Mouse (Mus musculus): Measurements from ENCODE around the gene Grb2.

The Grb2 gene

GRCm38 (mm10) chr11:115654128-115654527, 54.3 kb downstream of the Grb2 start:
- in situ Hi-C loops (cut with MboI; ENCODE audit: unreplicated experiment in 2 of 2): no loop called here

- in situ Hi-C loops (cut with MboI; ENCODE audit: unreplicated experiment in 2 of 2): no loop called here
Observed at GRCm38 (mm10) chr11:115653194-115653593, 55.2 kb downstream of the Grb2 start.

DNA sequence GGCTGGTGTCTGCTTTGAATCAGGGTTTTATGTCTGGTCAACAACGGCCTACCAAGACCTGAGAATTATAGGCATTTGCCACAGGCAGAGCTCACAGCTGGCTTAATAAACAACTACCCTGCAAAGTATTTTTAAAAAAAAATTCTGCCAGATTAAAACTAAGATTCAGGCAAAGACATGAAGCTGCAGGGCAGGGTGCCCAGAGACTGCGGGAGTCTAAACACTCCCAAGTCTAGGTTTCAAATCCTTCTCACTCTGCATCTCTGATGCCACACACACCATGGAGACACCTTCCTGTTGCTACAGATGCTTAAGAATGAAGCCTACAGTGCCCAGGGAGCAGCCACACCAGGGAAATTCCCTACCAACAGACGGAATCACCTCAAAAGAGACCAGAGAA, 56.7 kb downstream of the Grb2 start:
- in situ Hi-C loops (cut with MboI; ENCODE audit: unreplicated experiment in 2 of 2): no loop called here

GRCm38 (mm10) chr11:115649706-115650105, 58.7 kb downstream of the Grb2 start:
- in situ Hi-C loops (cut with MboI; ENCODE audit: unreplicated experiment in 2 of 2): loop anchor here in 1 of 2 experiments (5.0 to 10.0 kb wide), 2 partner anchors 68 to 165 kb away; partner anchors contain the start of genes Caskin2 and Tsen54

DNA sequence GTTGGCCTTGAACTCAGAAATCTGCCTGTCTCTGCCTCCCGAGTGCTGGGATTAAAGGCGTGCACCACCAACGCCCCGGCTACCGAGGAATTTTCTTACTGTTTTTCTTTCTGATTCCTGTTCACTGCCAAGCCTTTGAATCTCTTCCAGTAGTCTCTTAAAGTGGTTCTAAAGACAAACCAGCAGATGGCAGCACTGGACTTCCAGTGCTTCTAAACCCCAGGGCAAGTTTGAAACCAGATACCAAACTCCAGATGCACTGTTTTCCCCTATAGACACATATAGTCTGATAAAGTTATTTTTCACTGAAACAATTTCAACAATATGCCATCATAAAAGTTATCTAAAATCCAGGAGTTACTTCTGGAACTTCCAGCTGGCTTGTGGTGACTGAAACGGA, 60.9 kb downstream of the Grb2 start:
- in situ Hi-C loops (cut with MboI; ENCODE audit: unreplicated experiment in 2 of 2): loop anchor here in 1 of 2 experiments (5.0 to 10.0 kb wide), 2 partner anchors 70 to 167 kb away; partner anchors contain the start of genes Caskin2 and Tsen54

DNA sequence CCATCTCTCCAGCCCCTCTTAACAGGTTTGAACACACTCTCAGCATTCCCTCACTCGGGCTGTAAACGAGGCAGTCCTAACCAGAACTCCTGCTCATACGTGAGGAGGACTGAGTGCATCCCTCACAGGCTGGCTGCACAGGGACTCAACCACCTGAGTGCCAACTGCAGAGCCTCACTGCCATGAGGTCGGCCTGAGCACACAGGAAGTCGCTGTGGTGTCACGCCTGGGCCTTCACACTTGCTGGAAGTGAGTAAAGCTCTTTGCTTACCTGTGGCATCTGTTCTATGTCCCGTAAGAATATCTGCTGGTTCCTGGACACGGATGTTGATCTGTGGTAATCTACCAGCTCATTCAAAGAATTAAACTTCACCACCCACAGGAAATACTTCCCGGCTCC, 62.0 kb downstream of the Grb2 start:
- in situ Hi-C loops (cut with MboI; ENCODE audit: unreplicated experiment in 2 of 2): loop anchor here in 1 of 2 experiments (5.0 to 10.0 kb wide), 2 partner anchors 71 to 168 kb away; partner anchors contain the start of genes Caskin2 and Tsen54

DNA sequence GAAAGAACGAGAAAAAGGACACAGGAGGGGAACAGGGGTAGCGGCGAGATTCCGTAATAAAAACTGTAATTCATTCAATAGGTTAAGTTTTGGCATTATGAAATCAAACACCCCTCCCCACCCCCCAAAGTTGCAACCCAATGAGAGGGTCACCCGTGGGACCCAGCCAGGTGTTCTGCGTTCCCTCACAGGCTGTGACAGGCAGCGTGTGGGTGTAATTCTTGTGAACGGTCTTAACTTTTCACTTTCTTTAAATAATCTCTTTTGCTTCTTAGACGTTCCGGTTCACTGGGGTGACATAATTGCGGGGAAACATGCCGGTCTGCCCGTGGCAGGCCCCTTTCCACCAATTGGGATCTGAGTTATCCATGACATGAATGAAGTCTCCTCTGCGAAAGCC, 62.9 kb downstream of the Grb2 start:
- in situ Hi-C loops (cut with MboI; ENCODE audit: unreplicated experiment in 2 of 2): loop anchor here in 1 of 2 experiments (5.0 to 10.0 kb wide), 2 partner anchors 72 to 169 kb away; partner anchors contain the start of genes Caskin2 and Tsen54

DNA sequence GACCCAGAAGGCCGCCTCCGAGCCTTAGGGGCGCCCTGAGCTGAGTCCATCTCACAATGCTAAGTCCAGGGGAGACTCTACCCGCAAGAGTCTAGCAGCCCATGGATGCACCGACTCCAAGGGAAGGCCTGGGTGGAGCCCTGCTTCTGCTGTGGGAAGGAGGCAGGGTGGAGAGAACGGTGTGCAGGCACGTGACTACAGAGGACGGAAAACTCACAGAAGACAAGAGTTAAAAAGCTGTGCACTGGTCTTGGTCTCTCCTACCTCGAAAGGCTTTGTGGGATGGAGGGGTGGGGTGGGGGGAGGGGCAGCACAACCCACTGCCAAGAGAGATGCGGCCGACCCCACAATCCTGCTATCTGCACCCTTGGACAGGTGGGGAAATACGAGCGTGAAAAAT, 64.1 kb downstream of the Grb2 start:
- in situ Hi-C loops (cut with MboI; ENCODE audit: unreplicated experiment in 2 of 2): loop anchor here (5.0 to 10.0 kb wide), 3 partner anchors 68 to 170 kb away; partner anchors contain the start of genes Caskin2 (in 2 of the 2) and Tsen54 (in 2 of the 2)

DNA sequence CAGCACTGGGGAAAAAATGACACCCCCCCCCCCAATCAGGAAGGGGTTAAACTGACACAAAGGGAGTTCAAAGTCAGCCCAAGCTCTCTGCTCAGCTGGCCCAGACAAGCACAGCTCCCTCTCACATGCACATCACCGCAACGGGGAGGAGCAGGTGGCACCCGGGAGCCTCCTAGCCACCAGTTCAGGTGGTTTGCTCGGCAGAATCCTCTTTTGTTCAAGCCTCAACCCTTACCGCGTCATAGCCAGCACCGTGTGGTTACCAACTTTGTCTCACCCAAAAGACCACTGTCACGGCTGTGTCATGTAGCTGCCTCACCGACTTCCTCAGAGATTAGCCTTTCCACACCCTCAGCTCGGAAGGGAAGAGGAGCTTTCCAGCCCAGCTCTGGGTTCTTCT, 65.1 kb downstream of the Grb2 start:
- in situ Hi-C loops (cut with MboI; ENCODE audit: unreplicated experiment in 2 of 2): loop anchor here (5.0 to 10.0 kb wide), 3 partner anchors 69 to 172 kb away; partner anchors contain the start of genes Caskin2 (in 2 of the 2) and Tsen54 (in 2 of the 2)

DNA sequence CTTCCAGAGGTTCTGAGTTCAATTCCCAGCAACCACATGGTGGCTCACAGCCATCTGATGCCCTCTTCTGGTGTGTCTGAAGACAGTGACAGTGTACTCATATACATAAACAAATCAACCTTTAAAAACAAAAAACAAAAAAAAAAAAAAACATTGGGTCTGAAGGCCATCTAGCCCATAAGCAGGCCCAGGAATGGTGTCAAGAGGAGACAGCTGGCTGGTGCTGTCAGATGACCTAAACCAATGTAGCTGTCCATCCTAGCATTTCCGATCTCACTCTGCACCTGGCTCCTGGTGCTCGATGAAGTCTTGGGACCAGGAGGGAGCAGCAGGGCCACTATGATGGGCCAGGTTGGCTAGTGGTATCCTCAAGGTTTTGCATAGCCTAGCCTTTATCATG, 65.7 kb downstream of the Grb2 start:
- in situ Hi-C loops (cut with MboI; ENCODE audit: unreplicated experiment in 2 of 2): loop anchor here (5.0 to 10.0 kb wide), 3 partner anchors 70 to 172 kb away; partner anchors contain the start of genes Caskin2 (in 2 of the 2) and Tsen54 (in 2 of the 2)

DNA sequence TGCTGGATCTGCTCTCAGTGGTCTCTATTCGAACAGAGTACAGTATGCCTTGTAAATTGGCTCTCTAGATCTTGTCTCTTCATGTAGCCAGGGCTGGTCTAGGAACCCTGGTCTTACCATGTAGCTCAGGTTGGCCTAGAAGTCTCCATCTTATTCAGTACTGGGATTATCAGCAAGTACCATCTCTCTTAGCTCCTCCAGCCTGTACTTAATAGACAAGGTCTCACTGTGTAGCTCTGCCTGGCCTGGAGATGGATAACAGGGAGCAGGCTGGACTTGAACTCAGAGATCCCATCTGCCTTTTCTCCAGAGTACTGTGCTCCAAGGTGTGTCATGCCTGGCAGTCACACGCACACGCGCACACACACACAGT, 66.7 kb downstream of the Grb2 start:
- in situ Hi-C loops (cut with MboI; ENCODE audit: unreplicated experiment in 2 of 2): loop anchor here (5.0 to 10.0 kb wide), 3 partner anchors 71 to 173 kb away; partner anchors contain the start of genes Caskin2 (in 2 of the 2) and Tsen54 (in 2 of the 2)

DNA sequence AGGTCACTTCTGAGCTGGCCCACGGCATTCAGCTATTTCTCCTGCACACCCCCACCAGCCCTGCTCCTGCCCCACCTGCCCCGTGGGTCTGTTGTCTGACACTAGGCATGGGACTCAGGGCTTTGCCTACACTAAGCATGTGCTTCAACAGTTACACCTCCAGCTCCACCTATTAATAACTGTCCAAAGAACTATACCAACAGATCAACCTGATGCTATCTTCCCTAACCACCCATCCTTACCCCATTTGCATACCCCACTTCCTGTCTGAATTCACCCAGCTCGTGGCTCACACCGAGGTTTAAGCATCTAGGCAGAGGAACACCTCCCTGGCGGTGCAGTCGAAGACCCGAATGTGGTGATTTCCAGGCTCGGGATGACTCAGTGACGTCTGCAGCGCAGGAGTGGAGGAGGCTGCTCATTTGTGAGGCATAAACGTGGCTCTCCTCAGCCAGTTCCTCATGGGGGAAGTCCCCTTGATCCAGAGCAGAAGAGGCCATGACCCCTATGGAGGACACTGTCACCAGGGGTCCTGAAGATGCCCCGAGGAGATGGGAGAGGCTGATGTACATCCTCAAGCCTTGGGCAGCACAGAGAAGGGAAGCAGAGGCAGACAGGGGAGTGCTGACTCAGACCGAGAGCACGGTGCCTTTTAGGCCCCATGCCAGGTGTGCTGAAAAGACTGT, 67.3 kb downstream of the Grb2 start:
- in situ Hi-C loops (cut with MboI; ENCODE audit: unreplicated experiment in 2 of 2): loop anchor here (5.0 to 10.0 kb wide), 3 partner anchors 71 to 174 kb away; partner anchors contain the start of genes Caskin2 (in 2 of the 2) and Tsen54 (in 2 of the 2)

GRCm38 (mm10) chr11:115640311-115640828, 68.0 kb downstream of the Grb2 start:
- in situ Hi-C loops (cut with MboI; ENCODE audit: unreplicated experiment in 2 of 2): loop anchor here (5.0 to 10.0 kb wide), 3 partner anchors 72 to 174 kb away; partner anchors contain the start of genes Caskin2 (in 2 of the 2) and Tsen54 (in 2 of the 2)

- in situ Hi-C loops (cut with MboI; ENCODE audit: unreplicated experiment in 2 of 2): no loop called here
Observed at GRCm38 (mm10) chr11:115639540-115639939, 68.9 kb downstream of the Grb2 start.

GRCm38 (mm10) chr11:115638498-115639409, 69.6 kb downstream of the Grb2 start:
- in situ Hi-C loops (cut with MboI; ENCODE audit: unreplicated experiment in 2 of 2): no loop called here

- in situ Hi-C loops (cut with MboI; ENCODE audit: unreplicated experiment in 2 of 2): no loop called here
Observed at GRCm38 (mm10) chr11:115636960-115637359, 71.4 kb downstream of the Grb2 start.

DNA sequence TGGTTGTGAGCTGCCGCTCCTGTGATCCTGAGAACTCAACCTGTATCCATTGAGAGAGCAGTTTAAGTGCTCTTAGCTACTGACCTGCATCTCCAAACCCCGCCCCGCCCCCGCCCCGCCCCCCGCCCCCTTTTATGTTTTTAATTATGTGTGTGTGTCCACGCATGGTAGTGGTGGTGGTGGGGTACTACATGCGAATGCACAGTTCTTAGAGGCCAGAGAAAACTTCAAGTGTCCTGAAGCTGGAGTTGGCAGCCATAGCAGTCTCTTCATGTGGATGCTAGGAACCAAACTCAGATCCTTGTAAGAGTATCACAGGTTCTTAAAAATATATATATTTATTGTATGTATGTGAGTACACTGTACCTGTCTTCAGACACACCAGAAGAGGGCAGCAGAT, 72.9 kb downstream of the Grb2 start:
- in situ Hi-C loops (cut with MboI; ENCODE audit: unreplicated experiment in 2 of 2): no loop called here

- in situ Hi-C loops (cut with MboI; ENCODE audit: unreplicated experiment in 2 of 2): no loop called here
Observed at GRCm38 (mm10) chr11:115635041-115635440, 73.4 kb downstream of the Grb2 start.

DNA sequence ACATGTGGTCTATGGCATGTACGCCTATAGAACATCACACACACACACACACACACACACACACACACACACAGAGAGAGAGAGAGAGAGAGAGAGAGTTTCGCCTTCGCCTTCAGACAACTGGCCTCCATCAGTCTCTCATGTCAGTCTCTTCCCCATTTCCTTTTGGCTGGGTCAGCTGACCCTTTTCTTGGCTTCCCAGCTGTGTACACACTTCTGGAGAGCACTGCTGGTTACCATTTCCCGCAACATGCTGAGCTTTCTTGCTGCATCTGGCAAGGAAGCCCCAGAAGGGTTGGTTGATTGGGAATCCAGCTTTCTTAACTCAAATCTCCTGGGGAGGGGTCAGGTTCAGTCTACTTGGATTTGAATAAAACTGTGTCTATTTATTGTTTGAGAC, 74.3 kb downstream of the Grb2 start:
- in situ Hi-C loops (cut with MboI; ENCODE audit: unreplicated experiment in 2 of 2): no loop called here

DNA sequence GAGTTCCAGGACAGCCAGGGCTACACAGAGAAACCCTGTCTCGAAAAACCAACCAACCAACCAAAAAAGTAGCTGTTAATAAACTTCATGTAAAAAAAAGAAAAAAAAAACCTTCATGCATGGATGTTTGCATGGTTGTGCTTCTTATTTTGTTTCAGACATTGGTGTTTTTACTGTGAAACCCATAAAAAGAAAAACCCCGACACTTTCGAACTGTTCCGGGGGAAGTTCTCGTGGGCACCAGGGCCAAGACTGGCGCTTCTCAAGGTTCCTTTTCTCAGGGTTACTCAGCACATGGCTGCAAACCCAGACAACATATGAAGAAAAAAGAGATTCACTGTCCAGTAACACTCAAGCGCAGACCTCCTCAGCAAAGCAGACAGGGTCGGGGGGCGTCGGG, 75.5 kb downstream of the Grb2 start:
- in situ Hi-C loops (cut with MboI; ENCODE audit: unreplicated experiment in 2 of 2): no loop called here

Data from v-Abl transformed pro-B cells (cell line).